Mouse (Mus musculus): ENCODE results near the gene Fbxw7.

DNA sequence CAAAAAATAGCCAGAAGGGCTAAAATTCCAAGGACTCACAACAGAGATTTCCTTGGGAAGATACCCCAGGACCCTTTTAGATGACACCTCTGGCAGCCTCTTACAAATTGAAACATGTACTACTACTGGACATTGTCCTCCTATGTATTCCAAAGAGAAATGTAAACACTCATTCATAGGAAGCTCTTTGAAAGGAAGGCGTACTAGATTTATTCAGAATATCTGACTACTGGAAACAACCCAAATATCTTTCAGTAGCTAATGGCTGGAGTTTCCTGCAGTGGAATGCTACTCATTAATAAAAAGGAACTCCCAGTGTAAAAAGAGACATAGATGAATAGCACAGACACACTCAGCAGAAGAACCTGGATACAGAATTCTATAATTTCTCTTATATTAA lies 36.7 kb downstream of the Fbxw7 start:
- no peak for TF ChIP-seq USF1 (IDR thresholded peaks at IDR 0.05; ENCODE audit: low read depth, low read length)
- TF ChIP-seq EP300 (IDR thresholded peaks at IDR 0.05; ENCODE audit: low read length): no peak
- TF ChIP-seq ELF1 (IDR thresholded peaks at IDR 0.05; ENCODE audit: low read depth, low read length): no peak
- TF ChIP-seq CTCF (conservative IDR thresholded peaks at IDR 0.05 in 1 of 2, IDR thresholded peaks at IDR 0.05 in 1 of 2; ENCODE audit: low read depth in 2 of 2, low read length in 2 of 2): no peak
- TF ChIP-seq ZKSCAN1 (IDR thresholded peaks at IDR 0.05; ENCODE audit: borderline replicate concordance, low read depth, low read length): no peak
- no peak for TF ChIP-seq NRF1 (IDR thresholded peaks at IDR 0.05; ENCODE audit: low read depth, low read length)
- no peak for TF ChIP-seq NELFE (IDR thresholded peaks at IDR 0.05; ENCODE audit: low read depth, low read length)
- no peak for TF ChIP-seq POLR2A (IDR thresholded peaks at IDR 0.05; ENCODE audit: low read depth, low read length)
- no peak for TF ChIP-seq MAX (IDR thresholded peaks at IDR 0.05; ENCODE audit: low read length)
- TF ChIP-seq MAZ (IDR thresholded peaks at IDR 0.05; ENCODE audit: low read depth, low read length): no peak

Data from CH12.LX (cell line).